In genomic region chr19:59169936-59170765, GRCm38 (mm10) we compare ENCODE assay signal across 8 mouse cellular contexts. TPM values are rescaled to one million over a fixed set of nuclear protein-coding genes. Genes with fewer than 3 reads are reported as not detected.
A peak's percentile ranks its signal among the peaks of the same experiment; 100 is the strongest.
DNase-seq lines count a peak whose midpoint lies in the region; ATAC-seq and TF ChIP-seq lines count a peak whose summit lies in the region.
"Had no signal": no experiment of that assay in that cellular context is flagged by ENCODE, and none has a peak within 500 bp of the region (broad histone marks: within the 10 kb centered on the region; RNA-seq: fewer than 3 reads in every experiment).

Gene Vax1, minus strand, starts transcription at chr19:59170056.

- under 1% methylated on average over 54 of the region's 54 CpGs for whole genome bisulfite sequencing in lung, embryonic 16.5 days
- WGBS in forebrain, embryonic 11.5 days, result under 1% methylated on average over 54 of the region's 54 CpGs
- under 1% methylated on average over 54 of the region's 54 CpGs for WGBS in limb, embryonic 10.5 days
- WGBS in small intestine, adult 2 months, result 2% methylated on average over 54 of the region's 54 CpGs

- peak within 1 kb of the TSS; percentile 54 for H3K4me2 ChIP-seq in lung, embryonic 16.5 days (ENCODE audit: low read depth, low read length)
- peak within 1 kb of the TSS; percentile 63 for H3K4me2 ChIP-seq in forebrain, embryonic 11.5 days (ENCODE audit: low read depth, low read length, severe bottlenecking)

- H3K4me3 ChIP-seq in lung, embryonic 16.5 days (ENCODE audit: low read length), result peak within 1 kb of the TSS; percentile 40
- peak within 1 kb of the TSS; percentile 52 for H3K4me3 ChIP-seq in forebrain, embryonic 11.5 days (ENCODE audit: low read depth, low read length)
- H3K4me3 ChIP-seq in limb, embryonic 10.5 days, result peak within 1 kb of the TSS; percentile 44
- H3K4me3 ChIP-seq in small intestine, adult 2 months (ENCODE audit: low read depth, low read length), result peak within 1 kb of the TSS; percentile 26; the same call in 1 of the 2 replicates

- DNase-seq in lung, postnatal 10 days, result no peak
- peak; percentile 80 for DNase-seq in forebrain, embryonic 11.5 days (ENCODE audit: low spot score)
- peak; percentile 71 for DNase-seq in limb, embryonic 10.5 days (ENCODE audit: low spot score)
- no peak for DNase-seq in ovary, postnatal 14 days (ENCODE audit: low spot score)
- DNase-seq in right cerebral cortex, postnatal 36 days (ENCODE audit: low spot score in 2 of 2), result no peak

- H3K4me1 ChIP-seq in lung, embryonic 16.5 days (replicated peaks; ENCODE audit: control insufficient read depth, insufficient read depth, low read length), result peaks cover 18% of the 10 kb centered on the region
- H3K4me1 ChIP-seq in forebrain, embryonic 11.5 days (replicated peaks; ENCODE audit: control insufficient read depth, insufficient read depth, low read length), result peaks cover 16% of the 10 kb centered on the region
- peaks cover 49% of the 10 kb centered on the region for H3K4me1 ChIP-seq in limb, embryonic 10.5 days
- H3K4me1 ChIP-seq in small intestine, adult 2 months (ENCODE audit: control insufficient read depth, insufficient read depth, insufficient read length, low read length), result peaks cover 3% of the 10 kb centered on the region; the same call in 1 of the 2 replicates

- H3K36me3 ChIP-seq in lung, embryonic 16.5 days (ENCODE audit: control insufficient read depth, insufficient read depth, low read length), result no peaks in the 10 kb centered on the region
- H3K36me3 ChIP-seq in forebrain, embryonic 11.5 days (ENCODE audit: control insufficient read depth, insufficient read depth, low read length), result no peaks in the 10 kb centered on the region
- H3K36me3 ChIP-seq in limb, embryonic 10.5 days, result no peaks in the 10 kb centered on the region
- no peaks in the 10 kb centered on the region for H3K36me3 ChIP-seq in small intestine, adult 2 months (ENCODE audit: control insufficient read depth, insufficient read depth, low read length)

- no peak within 1 kb of the TSS for H3K27ac ChIP-seq in lung, embryonic 16.5 days (ENCODE audit: low read length)
- H3K27ac ChIP-seq in forebrain, embryonic 11.5 days (ENCODE audit: low read depth, low read length), result peak within 1 kb of the TSS; percentile 91
- peak within 1 kb of the TSS; percentile 22 for H3K27ac ChIP-seq in limb, embryonic 10.5 days
- H3K27ac ChIP-seq in small intestine, adult 2 months (ENCODE audit: insufficient read depth, low read depth, low read length), result no peak within 1 kb of the TSS
- H3K27ac ChIP-seq: macrophage had no signal

- ATAC-seq in lung, embryonic 16.5 days (ENCODE audit: low read depth), result no peak
- peak; percentile 37; the same call in 1 of the 2 replicates for ATAC-seq in forebrain, embryonic 11.5 days (replicated peaks; ENCODE audit: low FRiP score)

- no peak within 1 kb of the TSS for H3K9ac ChIP-seq in lung, embryonic 16.5 days (ENCODE audit: low read length)
- peak within 1 kb of the TSS; percentile 91 for H3K9ac ChIP-seq in forebrain, embryonic 11.5 days (ENCODE audit: low read length)

- H3K27me3 ChIP-seq in lung, embryonic 16.5 days (ENCODE audit: control insufficient read depth, insufficient read depth, low read depth, low read length), result peaks cover 92% of the 10 kb centered on the region
- peaks cover 85% of the 10 kb centered on the region for H3K27me3 ChIP-seq in forebrain, embryonic 11.5 days (ENCODE audit: control insufficient read depth, insufficient read depth, low read length)
- peaks cover 100% of the 10 kb centered on the region for H3K27me3 ChIP-seq in limb, embryonic 10.5 days (ENCODE audit: low read depth, poor library complexity, severe bottlenecking)
- H3K27me3 ChIP-seq in small intestine, adult 2 months (ENCODE audit: control insufficient read depth, insufficient read depth, low read length), result peaks cover 82% of the 10 kb centered on the region

- TF ChIP-seq POLR2A in small intestine, adult 2 months (IDR thresholded peaks at IDR 0.05; ENCODE audit: low read depth, low read length), result no peak

- no peaks in the 10 kb centered on the region for H3K9me3 ChIP-seq in lung, embryonic 16.5 days (ENCODE audit: control insufficient read depth, low read length)
- H3K9me3 ChIP-seq in forebrain, embryonic 11.5 days (ENCODE audit: control insufficient read depth, low read length), result no peaks in the 10 kb centered on the region
- H3K9me3 ChIP-seq in limb, embryonic 10.5 days (replicated peaks), result no peaks in the 10 kb centered on the region

- no peak for TF ChIP-seq CTCF in small intestine, adult 2 months (IDR thresholded peaks at IDR 0.05; ENCODE audit: extremely low read depth, insufficient read length, insufficient replicate concordance, low read depth, low read length)

RNA-seq across cellular contexts. Expression of gene Vax1, which starts in this region (rescaled TPM):
- not detected in 2 replicates for polyA plus RNA-seq in lung, embryonic 16.5 days (2015; fragmentation: Nextera tagmentation; extraction: Ambion mirVana)
- 5.8 and 6.0 TPM in 2 replicates for polyA plus RNA-seq in forebrain, embryonic 11.5 days (2014; fragmentation: Nextera tagmentation; extraction: Ambion mirVana)
- polyA plus RNA-seq in limb, embryonic 10.5 days (2016; fragmentation: Nextera tagmentation; extraction: Ambion mirVana), result not detected in 2 replicates
- polyA plus RNA-seq in small intestine, adult 2 months (2012; rRNA removed), result not detected in 2 replicates
- polyA plus RNA-seq: macrophage had no signal

Comparison
In these comparisons a context has a peak if more than half of its experiments do, and no peak if none do; other contexts are left out.
1. Peak in DNase-seq, H3K4me3 ChIP-seq and H3K27ac ChIP-seq in limb, embryonic 10.5 days; RNA of the gene not detected or under 1 TPM.